Mouse (Mus musculus): ENCODE data around the gene Aldoart1. TPM values are rescaled to one million over a fixed set of nuclear protein-coding genes. Genes with fewer than 3 reads are reported as not detected.

Gene Aldoart1
- 0.11 and 0.18 TPM in 2 replicates for polyA plus RNA-seq (2012; rRNA removed)

GRCm38 (mm10) chr4:72852534-72852933 lies at the start of gene Aldoart1:
TSS of gene Aldoart1 (minus strand) at chr4:72852634.
- DNase-seq (ENCODE audit: extremely low spot score in 1 of 2, low spot score in 1 of 2), result no peak

- no peak for DNase-seq (ENCODE audit: extremely low spot score in 1 of 2, low spot score in 1 of 2)
Observed at GRCm38 (mm10) chr4:72901566-72901965, 49.1 kb upstream of the Aldoart1 start.

GRCm38 (mm10) chr4:72865371-72866075 lies 13.1 kb upstream of the Aldoart1 start:
- DNase-seq (ENCODE audit: extremely low spot score in 1 of 2, low spot score in 1 of 2), result no peak

- no peak for DNase-seq (ENCODE audit: extremely low spot score in 1 of 2, low spot score in 1 of 2)
Observed at GRCm38 (mm10) chr4:72844276-72844675, 8.2 kb downstream of the Aldoart1 start.

- no peak for DNase-seq (ENCODE audit: extremely low spot score in 1 of 2, low spot score in 1 of 2)
Observed at GRCm38 (mm10) chr4:72843025-72843424, 9.4 kb downstream of the Aldoart1 start.

GRCm38 (mm10) chr4:72836430-72836829 lies 16.0 kb downstream of the Aldoart1 start:
- DNase-seq (ENCODE audit: extremely low spot score in 1 of 2, low spot score in 1 of 2), result no peak

GRCm38 (mm10) chr4:72835400-72835799 lies 17.0 kb downstream of the Aldoart1 start:
- no peak for DNase-seq (ENCODE audit: extremely low spot score in 1 of 2, low spot score in 1 of 2)

GRCm38 (mm10) chr4:72800816-72801215 lies 51.6 kb downstream of the Aldoart1 start:
- no peak for DNase-seq (ENCODE audit: extremely low spot score in 1 of 2, low spot score in 1 of 2)
